In the genomic region with DNA sequence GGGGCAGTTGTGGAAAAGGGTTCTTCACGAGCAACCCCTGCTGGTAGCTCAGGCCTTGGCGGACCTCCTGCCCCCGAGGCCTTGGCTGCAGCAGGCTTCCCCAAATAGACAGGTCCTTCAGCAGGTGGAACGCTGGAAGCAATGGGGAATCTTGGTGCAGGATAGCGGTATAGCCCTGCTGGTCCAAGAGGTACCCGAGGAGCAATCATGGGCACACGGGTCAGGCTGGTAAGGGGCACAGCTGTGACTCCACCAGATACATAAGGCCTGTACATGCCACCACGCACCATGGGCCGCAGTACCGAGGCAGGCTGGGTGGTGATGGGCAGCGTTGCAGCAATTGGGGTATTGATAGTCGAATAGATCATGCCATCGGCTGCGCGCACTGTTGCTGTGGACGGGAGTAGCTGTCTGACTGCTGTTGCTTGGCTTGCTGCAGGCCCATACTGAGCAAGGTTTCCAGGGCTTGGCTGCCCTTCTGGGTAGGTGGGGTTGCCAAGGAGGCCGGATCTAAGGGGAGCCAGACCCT, we compare ENCODE assay signal across 10 mouse cellular contexts. TPM values are rescaled to one million over a fixed set of nuclear protein-coding genes. Genes with fewer than 3 reads are reported as not detected.
A peak's percentile ranks its signal among the peaks of the same experiment; 100 is the strongest.
DNase-seq lines count a peak whose midpoint lies in the region; ATAC-seq lines count a peak whose summit lies in the region.
"Had no signal": no experiment of that assay in that cellular context is flagged by ENCODE, and none has a peak within 500 bp of the region (broad histone marks: within the 10 kb centered on the region; RNA-seq: fewer than 3 reads in every experiment).

No protein-coding gene starts in this region.

- 0 out of 2 replicates have a peak, but pooled peaks cover 5% of the 10 kb centered on the region for H3K9me3 ChIP-seq in kidney, embryonic 14.5 days (ENCODE audit: control insufficient read depth, low read length)
- no peaks in the 10 kb centered on the region for H3K9me3 ChIP-seq in embryonic facial prominence, embryonic 13.5 days
- H3K9me3 ChIP-seq in hindbrain, embryonic 16.5 days (ENCODE audit: control insufficient read depth, low read length), result no peaks in the 10 kb centered on the region
- no peaks in the 10 kb centered on the region for H3K9me3 ChIP-seq in midbrain, embryonic 13.5 days

- H3K4me3 ChIP-seq in kidney, embryonic 14.5 days (ENCODE audit: low read length), result peak overlapping the region; percentile 30
- H3K4me3 ChIP-seq in embryonic facial prominence, embryonic 13.5 days, result peak overlapping the region; percentile 37
- no peak overlapping the region for H3K4me3 ChIP-seq in hindbrain, embryonic 16.5 days (ENCODE audit: low read length)
- H3K4me3 ChIP-seq in midbrain, embryonic 13.5 days (replicated peaks), result no peak overlapping the region

- H3K4me1 ChIP-seq in kidney, embryonic 14.5 days (ENCODE audit: control insufficient read depth, insufficient read depth, low read length), result peaks cover 19% of the 10 kb centered on the region; the same call in 1 of the 2 replicates
- H3K4me1 ChIP-seq in embryonic facial prominence, embryonic 13.5 days, result peaks cover 12% of the 10 kb centered on the region
- peaks cover 9% of the 10 kb centered on the region for H3K4me1 ChIP-seq in hindbrain, embryonic 16.5 days (ENCODE audit: control insufficient read depth, insufficient read depth, low read depth, low read length)
- H3K4me1 ChIP-seq in midbrain, embryonic 13.5 days (replicated peaks), result peaks cover 10% of the 10 kb centered on the region

- WGBS in kidney, embryonic 14.5 days, result 74% methylated on average over 17 of the region's 17 CpGs
- 73% methylated on average over 17 of the region's 17 CpGs for WGBS in embryonic facial prominence, embryonic 13.5 days
- 70% methylated on average over 17 of the region's 17 CpGs for WGBS in hindbrain, embryonic 16.5 days
- WGBS in midbrain, embryonic 13.5 days, result 73% methylated on average over 17 of the region's 17 CpGs

- DNase-seq in kidney, postnatal 14 days, result no peak
- no peak for DNase-seq in left cerebral cortex, adult 8-10 months (ENCODE audit: low spot score in 2 of 2)
- no peak for DNase-seq in thymus, postnatal 4 days
- DNase-seq: kidney, adult 9 months had no signal

- H3K9ac ChIP-seq in kidney, embryonic 14.5 days (ENCODE audit: low read depth, low read length), result peak overlapping the region; percentile 52; the same call in 1 of the 2 replicates
- H3K9ac ChIP-seq in embryonic facial prominence, embryonic 13.5 days, result peak overlapping the region; percentile 63
- peak overlapping the region; percentile 43 for H3K9ac ChIP-seq in hindbrain, embryonic 16.5 days (ENCODE audit: low read depth, low read length)
- H3K9ac ChIP-seq in midbrain, embryonic 13.5 days (replicated peaks), result no peak overlapping the region; the same call in 1 of the 2 replicates

- peaks cover 3% of the 10 kb centered on the region; the same call in 1 of the 2 replicates for H3K27me3 ChIP-seq in kidney, embryonic 14.5 days (ENCODE audit: control insufficient read depth, insufficient read depth, low read length)
- H3K27me3 ChIP-seq in embryonic facial prominence, embryonic 13.5 days, result peaks cover 40% of the 10 kb centered on the region
- H3K27me3 ChIP-seq in hindbrain, embryonic 16.5 days (replicated peaks; ENCODE audit: control insufficient read depth, insufficient read depth, low read length), result no peaks in the 10 kb centered on the region
- H3K27me3 ChIP-seq in midbrain, embryonic 13.5 days, result no peaks in the 10 kb centered on the region

- no peaks in the 10 kb centered on the region for H3K36me3 ChIP-seq in kidney, embryonic 14.5 days (ENCODE audit: control insufficient read depth, insufficient read depth, low read length)
- no peaks in the 10 kb centered on the region for H3K36me3 ChIP-seq in embryonic facial prominence, embryonic 13.5 days
- H3K36me3 ChIP-seq in hindbrain, embryonic 16.5 days (ENCODE audit: control insufficient read depth, insufficient read depth, low read length), result peaks cover 28% of the 10 kb centered on the region
- H3K36me3 ChIP-seq in midbrain, embryonic 13.5 days, result peaks cover 94% of the 10 kb centered on the region

- H3K4me2 ChIP-seq in kidney, embryonic 14.5 days (replicated peaks; ENCODE audit: low read depth, low read length), result peak overlapping the region; percentile 63
- H3K4me2 ChIP-seq in embryonic facial prominence, embryonic 13.5 days, result peak overlapping the region; percentile 67
- peak overlapping the region; percentile 44 for H3K4me2 ChIP-seq in hindbrain, embryonic 16.5 days (ENCODE audit: low read length)
- peak overlapping the region; percentile 32 for H3K4me2 ChIP-seq in midbrain, embryonic 13.5 days (replicated peaks)

- no peak overlapping the region for H3K27ac ChIP-seq in kidney, embryonic 14.5 days (ENCODE audit: low read depth, low read length)
- H3K27ac ChIP-seq in embryonic facial prominence, embryonic 13.5 days, result no peak overlapping the region
- no peak overlapping the region for H3K27ac ChIP-seq in hindbrain, embryonic 16.5 days (ENCODE audit: low read depth, low read length)
- no peak overlapping the region for H3K27ac ChIP-seq in midbrain, embryonic 13.5 days

- ATAC-seq in kidney, embryonic 14.5 days (ENCODE audit: low FRiP score, low TSS enrichment), result 0 out of 2 replicates have a peak, but pooled peaks have one; percentile 13
- no peak for ATAC-seq in embryonic facial prominence, embryonic 13.5 days (ENCODE audit: insufficient number of reproducible peaks, insufficient read depth, low FRiP score, low TSS enrichment, low read depth)
- ATAC-seq in hindbrain, embryonic 16.5 days, result no peak
- no peak for ATAC-seq in midbrain, embryonic 13.5 days
- ATAC-seq in CD4-positive, CD25-positive, alpha-beta regulatory T cell, adult 4 months, result no peak

RNA-seq across cellular contexts. Expression of a gene that starts 17.3 kb away (rescaled TPM):
- polyA plus RNA-seq in kidney, embryonic 14.5 days (2014; fragmentation: Nextera tagmentation; extraction: Ambion mirVana), result 55.2 and 57.8 TPM in 2 replicates
- polyA plus RNA-seq in embryonic facial prominence, embryonic 13.5 days (2015; fragmentation: Nextera tagmentation; extraction: Ambion mirVana), result 40.8 and 45.6 TPM in 2 replicates
- polyA plus RNA-seq in hindbrain, embryonic 16.5 days (2015; fragmentation: Nextera tagmentation; extraction: Ambion mirVana), result 58.6 and 60.9 TPM in 2 replicates
- polyA plus RNA-seq in midbrain, embryonic 13.5 days (2015; fragmentation: Nextera tagmentation; extraction: Ambion mirVana), result 56.3 and 62.5 TPM in 2 replicates
- 10 to 100 TPM; 34.9 to 41.9 (median 39.3) TPM for total RNA-seq in left cerebral cortex, adult 8-10 months (2022)
- 10 to 100 TPM; 52.2 to 70.5 TPM for polyA plus RNA-seq in CD4-positive, CD25-positive, alpha-beta regulatory T cell, adult 4 months (2017; shearing (Covaris generic))

RNA-seq across cellular contexts. Expression of a gene that starts 28.5 kb away (rescaled TPM):
- polyA plus RNA-seq in kidney, embryonic 14.5 days (2014; fragmentation: Nextera tagmentation; extraction: Ambion mirVana), result 20.0 and 30.9 TPM in 2 replicates
- polyA plus RNA-seq in embryonic facial prominence, embryonic 13.5 days (2015; fragmentation: Nextera tagmentation; extraction: Ambion mirVana), result 31.2 and 36.2 TPM in 2 replicates
- 47.6 and 53.9 TPM in 2 replicates for polyA plus RNA-seq in hindbrain, embryonic 16.5 days (2015; fragmentation: Nextera tagmentation; extraction: Ambion mirVana)
- polyA plus RNA-seq in midbrain, embryonic 13.5 days (2015; fragmentation: Nextera tagmentation; extraction: Ambion mirVana), result 46.2 and 55.6 TPM in 2 replicates
- total RNA-seq in left cerebral cortex, adult 8-10 months (2022), result 100 to 1,000 TPM; 109 to 112 (median 111) TPM
- 10 to 100 TPM; 68.1 to 87.9 TPM for polyA plus RNA-seq in CD4-positive, CD25-positive, alpha-beta regulatory T cell, adult 4 months (2017; shearing (Covaris generic))

RNA-seq across cellular contexts. Expression of a gene that starts 31.4 kb away (rescaled TPM):
- polyA plus RNA-seq in kidney, embryonic 14.5 days (2014; fragmentation: Nextera tagmentation; extraction: Ambion mirVana), result not detected in 2 replicates
- 0.38 and 1.0 TPM in 2 replicates for polyA plus RNA-seq in embryonic facial prominence, embryonic 13.5 days (2015; fragmentation: Nextera tagmentation; extraction: Ambion mirVana)
- not detected in 2 replicates for polyA plus RNA-seq in hindbrain, embryonic 16.5 days (2015; fragmentation: Nextera tagmentation; extraction: Ambion mirVana)
- 0.11 and 0.23 TPM in 2 replicates for polyA plus RNA-seq in midbrain, embryonic 13.5 days (2015; fragmentation: Nextera tagmentation; extraction: Ambion mirVana)
- total RNA-seq in left cerebral cortex, adult 8-10 months (2022), result not detected
- polyA plus RNA-seq in CD4-positive, CD25-positive, alpha-beta regulatory T cell, adult 4 months (2017; shearing (Covaris generic)), result 1 to 10 TPM; 1.4 to 1.5 TPM
- total RNA-seq: monocyte, adult 5-6 weeks had no signal

RNA-seq across cellular contexts. Expression of a gene that starts 58.7 kb away (rescaled TPM):
- 1.6 and 2.1 TPM in 2 replicates for polyA plus RNA-seq in kidney, embryonic 14.5 days (2014; fragmentation: Nextera tagmentation; extraction: Ambion mirVana)
- 3.4 and 3.7 TPM in 2 replicates for polyA plus RNA-seq in embryonic facial prominence, embryonic 13.5 days (2015; fragmentation: Nextera tagmentation; extraction: Ambion mirVana)
- 2.1 and 2.4 TPM in 2 replicates for polyA plus RNA-seq in hindbrain, embryonic 16.5 days (2015; fragmentation: Nextera tagmentation; extraction: Ambion mirVana)
- polyA plus RNA-seq in midbrain, embryonic 13.5 days (2015; fragmentation: Nextera tagmentation; extraction: Ambion mirVana), result 3.0 and 3.3 TPM in 2 replicates
- total RNA-seq in left cerebral cortex, adult 8-10 months (2022), result 1 to 10 TPM in 2 of 4 experiments, under 1 TPM in 2; 0.70 to 1.3 (median 1.0) TPM
- 1 to 10 TPM; 2.0 to 2.8 TPM for polyA plus RNA-seq in CD4-positive, CD25-positive, alpha-beta regulatory T cell, adult 4 months (2017; shearing (Covaris generic))

Comparison
In these comparisons a context has a peak if more than half of its experiments do, and no peak if none do; other contexts are left out.
1. H3K4me3 ChIP-seq: peak in kidney, embryonic 14.5 days (single experiment) and embryonic facial prominence, embryonic 13.5 days (single experiment); none in hindbrain, embryonic 16.5 days (single experiment) and midbrain, embryonic 13.5 days (single experiment).
2. Peak in every context shown above with its lines, with median percentiles within 50 percentile points of each other: H3K4me2 ChIP-seq.